Mouse (Mus musculus) kidney, adult 2 months (tissue): Measurements from ENCODE around the gene Gzme. TPM values are rescaled to one million over a fixed set of nuclear protein-coding genes. Genes with fewer than 3 reads are reported as not detected.
A peak's percentile ranks its signal among the peaks of the same experiment; 100 is the strongest.
"Not testable (repeated sequence)": the region's sequence is repeated elsewhere in the genome, so short reads cannot be mapped to it uniquely, and the experiment has no call there.

ENCODE experiments used
- DNase-seq: peaks from one replicate; pipeline ENCODE4 v3.0.0; 2021
- H3K27ac ChIP-seq: fragments of 200-500 bp; 2 replicates; pipeline ENCODE4 v1.5.1; 2012; ENCODE audit warnings: low read depth, low read length, control low read depth, inconsistent platforms; ENCODE audit not compliant: insufficient read depth
- H3K27me3 ChIP-seq: fragments of 200-500 bp; replicated peaks from 2 replicates; pipeline ENCODE4 v1.6.1; 2012; ENCODE audit warnings: mild to moderate bottlenecking, moderate library complexity, low read length, inconsistent platforms; ENCODE audit not compliant: control insufficient read depth, insufficient read depth
- H3K36me3 ChIP-seq: fragments of 200-500 bp; 2 replicates; pipeline ENCODE4 v1.6.1; 2012; ENCODE audit warnings: mild to moderate bottlenecking, moderate library complexity, low read length, inconsistent platforms; ENCODE audit not compliant: control insufficient read depth, insufficient read depth
- H3K4me1 ChIP-seq: fragments of 200-500 bp; 2 replicates; pipeline ENCODE4 v1.6.1; 2011; ENCODE audit warnings: low read length; ENCODE audit not compliant: control insufficient read depth, insufficient read depth
- H3K4me3 ChIP-seq: fragments of 200-500 bp; 2 replicates; pipeline ENCODE4 v1.5.1; 2011; ENCODE audit warnings: mild to moderate bottlenecking, low read depth, low read length, control low read depth; ENCODE audit not compliant: insufficient read depth
- CTCF ChIP-seq: fragments of 200-500 bp; conservative IDR thresholded peaks from 2 replicates; pipeline ENCODE4 v1.5.1; 2011; ENCODE audit warnings: low read depth, mild to moderate bottlenecking, control low read depth, low read length, moderate library complexity, mixed read lengths; ENCODE audit not compliant: insufficient read depth, insufficient read length
- POLR2A ChIP-seq: fragments of 200-500 bp; IDR thresholded peaks from one replicate; pipeline ENCODE4 v1.6.1; 2011; ENCODE audit warnings: low read depth, low read length, control low read depth
- WGBS: fragments of 180-500 bp; shearing (Covaris S2); methylation state at CpG from one replicate; pipeline ENCODE4 v1.1.7; 2018; 5-methylcytosine and 5-hydroxymethylcytosine counted together
- polyA plus RNA-seq: library from polyadenylated mRNA; depleted of rRNA; stranded (reverse); fragments of >200 nt; gene quantifications from 2 replicates; pipeline ENCODE4 v1.2.3, GENCODE M21; 2012

Gzme gene
- polyA plus RNA-seq, 1 experiment, result not detected

DNA sequence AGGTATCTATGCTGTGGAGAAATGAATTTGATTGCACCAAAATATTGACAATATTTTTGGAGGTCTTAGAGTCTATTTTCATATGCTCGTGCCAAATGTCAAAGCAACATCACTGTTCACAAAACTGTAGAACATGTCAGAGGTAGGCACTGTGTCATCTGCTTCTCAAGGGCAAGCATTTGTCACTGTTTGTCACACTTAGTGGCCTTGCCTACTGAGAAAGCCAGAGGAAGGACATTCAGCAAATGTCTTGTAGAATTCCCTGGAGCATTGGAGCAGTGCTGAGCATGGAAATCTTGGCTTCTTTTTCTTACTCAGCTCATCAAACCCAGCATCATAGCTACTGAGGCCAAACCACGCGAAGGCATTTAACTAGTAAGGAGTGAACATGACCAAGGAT is 3.1 kb upstream of the Gzme start:
- H3K4me3 ChIP-seq, result no peak overlapping the region
- no peaks in the 10 kb centered on the region for H3K4me1 ChIP-seq
- H3K36me3 ChIP-seq, result no peaks in the 10 kb centered on the region
- no peak for TF ChIP-seq POLR2A
- TF ChIP-seq CTCF, result no peak
- no peaks in the 10 kb centered on the region for H3K27me3 ChIP-seq
- no peak for DNase-seq
- 83% methylated on average over 3 of the region's 3 CpGs for WGBS
- no peak overlapping the region for H3K27ac ChIP-seq

DNA sequence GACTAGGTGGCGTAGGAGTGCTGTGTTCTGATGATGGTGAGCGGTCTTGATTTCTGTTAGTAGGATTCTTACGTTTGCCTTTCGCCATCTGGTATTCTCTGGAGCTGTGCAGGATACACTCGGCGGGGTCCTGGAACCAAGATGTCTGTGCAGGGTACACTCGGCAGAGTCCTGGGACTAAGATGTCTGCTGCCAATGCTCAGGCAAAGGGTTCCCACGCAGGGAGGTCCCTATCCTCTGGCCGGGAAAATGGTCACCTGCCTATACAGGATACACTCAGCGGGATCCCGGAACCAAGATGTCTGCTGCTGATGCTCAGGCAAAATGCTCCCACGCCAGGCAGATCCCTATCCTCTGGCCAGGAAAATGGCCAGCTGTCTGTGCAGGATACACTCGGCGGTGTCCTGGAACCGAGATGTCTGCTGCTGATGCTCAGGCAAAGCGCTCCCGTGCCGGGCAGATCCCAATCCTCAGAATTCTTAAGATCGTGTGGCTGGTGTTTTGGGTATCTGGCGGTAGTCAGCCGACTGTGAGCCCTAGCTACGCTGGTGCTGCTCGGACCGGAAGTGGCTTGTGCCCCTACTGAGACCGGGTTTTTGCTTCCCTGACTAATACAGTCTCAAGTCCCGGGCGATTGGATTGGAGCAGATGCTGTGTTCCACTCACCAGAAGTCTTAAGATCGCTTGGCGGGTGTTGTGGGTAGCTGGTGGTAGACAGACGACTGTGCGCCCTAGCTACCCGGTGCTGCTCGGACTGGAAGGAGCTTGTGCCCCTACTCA is 4.7 kb downstream of the Gzme start:
- 94% methylated on average over 33 of the region's 33 CpGs for WGBS
- H3K36me3 ChIP-seq, H3K4me1 ChIP-seq, H3K4me3 ChIP-seq, DNase-seq, H3K27ac ChIP-seq, H3K27me3 ChIP-seq: not testable (repeated sequence)

DNA sequence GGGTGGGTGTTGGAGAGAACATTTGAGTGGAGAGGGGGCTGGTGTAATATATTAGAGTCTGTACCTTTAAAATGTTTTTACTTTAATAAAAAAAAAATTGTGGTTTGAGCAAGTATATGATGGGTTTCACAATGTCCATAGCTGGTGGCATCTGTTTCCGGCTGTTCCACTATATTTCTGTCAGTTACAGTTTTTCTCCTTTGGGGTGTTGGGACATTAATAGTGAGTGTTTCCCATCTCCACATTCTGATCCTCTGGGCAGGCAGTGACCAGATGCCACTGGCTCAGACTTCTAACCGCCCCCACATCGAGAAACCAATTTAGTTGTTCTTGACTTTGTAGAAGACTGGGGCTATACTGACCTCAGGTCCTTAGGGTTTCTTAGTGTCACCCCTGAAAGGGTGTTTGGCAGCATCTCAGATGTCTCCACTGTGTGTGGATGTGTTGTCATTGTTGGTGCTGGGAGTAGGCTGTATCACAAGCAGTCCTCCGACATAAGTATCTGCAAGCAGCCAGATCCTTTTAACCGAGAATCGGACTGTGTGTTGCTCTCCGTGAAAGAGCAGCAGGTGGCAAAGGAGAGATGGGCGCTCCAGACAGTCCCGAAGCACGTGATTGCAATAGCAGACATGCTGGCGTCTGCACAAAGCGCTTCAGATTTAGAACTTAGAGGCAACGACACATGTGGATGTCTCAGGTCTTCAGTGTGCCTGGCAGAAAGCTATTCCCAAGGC is 14.8 kb downstream of the Gzme start:
- Histone ChIP-seq H3K4me1 (no peaks in the 10 kb centered on the region), H3K4me3 (no peak overlapping the region), H3K36me3 (no peaks in the 10 kb centered on the region), H3K27me3 (no peaks in the 10 kb centered on the region), H3K27ac (no peak overlapping the region)
- DNase-seq, result no peak
- 71% methylated on average over 13 of the region's 13 CpGs for WGBS
- TF ChIP-seq POLR2A (no peak), CTCF (no peak)

DNA sequence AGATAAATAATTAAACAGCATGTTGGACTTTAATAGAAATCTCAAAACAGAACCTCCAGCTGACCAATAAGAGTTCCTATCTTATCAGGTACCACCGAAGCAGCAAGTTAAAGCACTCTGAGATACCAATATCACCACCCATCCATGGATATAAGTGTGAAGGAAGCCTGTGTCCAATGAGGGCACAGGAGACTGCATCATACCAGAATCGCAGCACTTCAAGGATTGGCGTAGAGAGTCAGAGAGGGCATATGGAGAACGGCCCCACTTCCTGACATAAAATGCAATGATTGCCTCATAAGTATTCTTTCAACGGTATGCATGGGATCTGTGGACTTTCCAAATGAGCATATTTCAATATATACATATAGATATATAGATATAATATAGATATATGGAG is 15.4 kb downstream of the Gzme start:
- 78% methylated on average over 5 of the region's 5 CpGs for WGBS
- no peaks in the 10 kb centered on the region for H3K4me1 ChIP-seq
- H3K36me3 ChIP-seq, result no peaks in the 10 kb centered on the region
- H3K4me3 ChIP-seq, result no peak overlapping the region
- H3K27me3 ChIP-seq, result no peaks in the 10 kb centered on the region
- no peak overlapping the region for H3K27ac ChIP-seq
- peak; percentile 6 for DNase-seq
- TF ChIP-seq CTCF, result no peak
- no peak for TF ChIP-seq POLR2A

DNA sequence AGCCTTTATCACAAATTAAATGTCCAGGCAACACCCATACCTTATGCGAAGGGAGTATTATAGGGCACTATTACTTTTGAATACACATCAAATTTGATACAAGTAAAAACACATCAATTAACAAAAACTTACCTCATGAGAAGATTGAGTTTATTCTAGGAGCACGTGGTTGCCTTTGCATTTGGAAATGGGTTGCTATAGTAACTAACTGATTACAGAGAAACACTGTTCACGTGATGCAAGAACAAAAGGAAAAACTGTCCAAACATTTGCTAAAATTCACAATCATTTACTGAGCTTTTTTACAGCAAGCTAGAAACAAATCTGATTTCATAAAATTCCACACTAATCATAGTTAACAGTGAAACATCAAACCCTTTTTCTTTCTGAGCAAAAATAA is 17.0 kb downstream of the Gzme start:
- no peaks in the 10 kb centered on the region for H3K36me3 ChIP-seq
- no peak overlapping the region for H3K27ac ChIP-seq
- TF ChIP-seq CTCF (no peak), POLR2A (no peak)
- H3K27me3 ChIP-seq, result no peaks in the 10 kb centered on the region
- 76% methylated on average over 3 of the region's 3 CpGs for WGBS
- H3K4me1 ChIP-seq, result no peaks in the 10 kb centered on the region
- DNase-seq, result no peak
- no peak overlapping the region for H3K4me3 ChIP-seq

DNA sequence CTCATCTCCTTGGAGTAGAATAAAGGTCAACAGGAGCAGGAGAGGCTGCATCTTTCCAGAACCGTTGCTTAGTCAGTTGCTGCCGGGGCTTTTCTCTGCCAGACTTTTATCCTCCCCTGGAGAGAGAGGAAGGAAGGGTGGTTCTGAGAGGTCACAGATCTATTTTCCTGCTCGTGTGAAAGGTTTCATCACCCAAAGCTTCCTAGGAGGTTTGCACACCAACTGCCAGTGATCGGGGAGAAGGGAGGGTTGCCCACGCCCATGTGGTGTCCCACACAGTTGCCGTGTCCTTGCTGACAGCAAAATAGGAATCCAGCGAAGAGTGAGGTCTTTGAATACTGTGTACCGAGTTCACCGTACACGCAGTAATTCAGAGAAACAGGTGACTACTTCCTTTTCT is 18.0 kb downstream of the Gzme start, which contains the start of gene Ctsg:
Gene Ctsg (minus strand): TSS at position 189 of the 400 bp plus-strand sequence.
- Histone ChIP-seq H3K4me1 (no peaks in the 10 kb centered on the region), H3K27ac (no peak within 1 kb of the TSS), H3K36me3 (no peaks in the 10 kb centered on the region), H3K4me3 (no peak within 1 kb of the TSS), H3K27me3 (no peaks in the 10 kb centered on the region)
- no peak for TF ChIP-seq POLR2A
- TF ChIP-seq CTCF, result no peak
- 54% methylated on average over 10 of the region's 10 CpGs for WGBS
- DNase-seq, result no peak

DNA sequence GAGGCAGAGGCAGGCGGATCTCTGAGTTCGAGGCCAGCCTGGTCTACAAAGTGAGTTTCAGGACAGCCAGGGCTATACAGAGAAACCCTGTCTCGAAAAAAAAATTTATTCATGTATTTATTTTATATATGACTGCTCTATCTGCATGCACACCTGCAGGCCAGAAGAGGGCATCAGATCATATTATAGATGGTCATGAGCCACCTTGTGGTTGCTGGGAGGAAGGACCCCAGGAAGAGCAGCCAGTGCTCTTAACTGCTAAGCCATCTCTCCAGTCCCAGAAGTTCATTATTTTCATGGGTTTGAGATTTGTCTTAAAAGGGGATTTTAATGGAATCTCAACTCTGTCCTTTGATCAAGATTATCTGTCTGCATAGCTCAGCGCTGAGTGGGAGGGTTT is 21.5 kb downstream of the Gzme start:
- Histone ChIP-seq H3K4me3 (no peak overlapping the region), H3K36me3 (no peaks in the 10 kb centered on the region), H3K4me1 (no peaks in the 10 kb centered on the region), H3K27ac (no peak overlapping the region), H3K27me3 (no peaks in the 10 kb centered on the region; the same call in 1 of the 2 replicates)
- DNase-seq, result peak; percentile 29
- peak; percentile 45 for TF ChIP-seq CTCF
- no peak for TF ChIP-seq POLR2A
- 87% methylated on average over 4 of the region's 4 CpGs for WGBS
